Mouse (Mus musculus) NIH3T3 (cell line): ENCODE measurements at regions not wholly inside any gene's neighbourhood (a gene's known extent, or its start where the extent isn't known, plus 50 kb on each side); places are given as distances from the start of the nearest gene placed in this dataset.

Experiments used
- DNase-seq: peaks from one replicate; pipeline ENCODE4 v3.0.0-alpha.2; 2012; ENCODE audit warnings: low read depth

GRCm38 (mm10) chr7:136377259-136377658 lies 517.2 kb upstream of the Mgmt start:
- DNase-seq = no peak

GRCm38 (mm10) chr7:136377742-136378141 lies 516.7 kb upstream of the Mgmt start:
- no peak for DNase-seq

GRCm38 (mm10) chr7:136378321-136378720 lies 516.1 kb upstream of the Mgmt start:
- no peak for DNase-seq

- DNase-seq = no peak
Measured at GRCm38 (mm10) chr7:136379319-136379718, 515.1 kb upstream of the Mgmt start.

GRCm38 (mm10) chr7:136379741-136380140 lies 514.7 kb upstream of the Mgmt start:
- no peak for DNase-seq

- no peak for DNase-seq
Measured at GRCm38 (mm10) chr7:136383296-136383695, 511.1 kb upstream of the Mgmt start.

GRCm38 (mm10) chr7:136387736-136388135 lies 506.7 kb upstream of the Mgmt start:
- DNase-seq = no peak

- no peak for DNase-seq
Measured at GRCm38 (mm10) chr7:136390066-136390465, 504.3 kb upstream of the Mgmt start.

- no peak for DNase-seq
Measured at GRCm38 (mm10) chr7:136393454-136393853, 501.0 kb upstream of the Mgmt start.

- DNase-seq = no peak
Measured at GRCm38 (mm10) chr7:136395838-136396237, 498.6 kb upstream of the Mgmt start.

GRCm38 (mm10) chr7:136397101-136397500 lies 497.3 kb upstream of the Mgmt start:
- no peak for DNase-seq

- DNase-seq = no peak
Measured at GRCm38 (mm10) chr7:136402688-136403597, 491.5 kb upstream of the Mgmt start.

- no peak for DNase-seq
Measured at GRCm38 (mm10) chr7:136405391-136405790, 489.0 kb upstream of the Mgmt start.

GRCm38 (mm10) chr7:136406258-136407100 lies 487.9 kb upstream of the Mgmt start:
- DNase-seq = peak; percentile 3

- DNase-seq = no peak
Measured at GRCm38 (mm10) chr7:136414808-136415207, 479.6 kb upstream of the Mgmt start.

GRCm38 (mm10) chr7:136417327-136417726 lies 477.1 kb upstream of the Mgmt start:
- DNase-seq = no peak

- no peak for DNase-seq
Measured at GRCm38 (mm10) chr7:136423846-136424531, 470.4 kb upstream of the Mgmt start.

- DNase-seq = peak; percentile 24
Measured at GRCm38 (mm10) chr7:136427164-136427563, 467.2 kb upstream of the Mgmt start.

- DNase-seq = no peak
Measured at GRCm38 (mm10) chr7:136430085-136431011, 464.1 kb upstream of the Mgmt start.

- DNase-seq = no peak
Measured at GRCm38 (mm10) chr7:136433699-136434098, 460.7 kb upstream of the Mgmt start.

- no peak for DNase-seq
Measured at GRCm38 (mm10) chr7:136434510-136434909, 459.9 kb upstream of the Mgmt start.
